33 mouse cellular contexts compared by ENCODE assay signal in genomic region chr11:109790221-109790620, GRCm38 (mm10). TPM values are rescaled to one million over a fixed set of nuclear protein-coding genes. Genes with fewer than 3 reads are reported as not detected.
"Had no signal": no experiment of that assay in that cellular context is flagged by ENCODE, and none has a peak within 500 bp of the region (broad histone marks: within the 10 kb centered on the region; RNA-seq: fewer than 3 reads in every experiment).

No protein-coding gene starts in this region.

- H3K9me3 ChIP-seq: heart, embryonic 10.5 days; hindbrain, embryonic 10.5 days; hindbrain, embryonic 12.5 days; kidney, embryonic 15.5 days; limb, embryonic 13.5 days; limb, embryonic 15.5 days; liver, embryonic 12.5 days had no signal

- H3K9ac ChIP-seq: heart, embryonic 12.5 days; hindbrain, embryonic 12.5 days; hindbrain, embryonic 14.5 days; kidney, embryonic 15.5 days; limb, embryonic 13.5 days; limb, embryonic 15.5 days; liver, embryonic 12.5 days; liver, embryonic 14.5 days had no signal

- H3K36me3 ChIP-seq: heart, embryonic 10.5 days; heart, embryonic 12.5 days; hindbrain, embryonic 10.5 days; hindbrain, embryonic 12.5 days; kidney, embryonic 15.5 days; limb, embryonic 13.5 days; limb, embryonic 15.5 days; liver, embryonic 12.5 days had no signal

- H3K4me3 ChIP-seq: gastrocnemius, adult 2 months; heart, embryonic 10.5 days; heart, embryonic 12.5 days; hindbrain, embryonic 10.5 days; hindbrain, embryonic 12.5 days; kidney, embryonic 15.5 days; layer of hippocampus, adult 2 months; limb, embryonic 13.5 days; limb, embryonic 15.5 days; liver, embryonic 12.5 days had no signal

- H3K27me3 ChIP-seq: heart, embryonic 12.5 days; hindbrain, embryonic 12.5 days; kidney, embryonic 15.5 days; limb, embryonic 13.5 days; limb, embryonic 15.5 days; liver, embryonic 12.5 days had no signal

- H3K4me2 ChIP-seq: heart, embryonic 12.5 days; hindbrain, embryonic 12.5 days; hindbrain, embryonic 14.5 days; kidney, embryonic 15.5 days; limb, embryonic 13.5 days; limb, embryonic 15.5 days; liver, embryonic 12.5 days had no signal

- H3K27ac ChIP-seq: gastrocnemius, adult 2 months; heart, embryonic 10.5 days; hindbrain, embryonic 10.5 days; hindbrain, embryonic 12.5 days; hindbrain, embryonic 14.5 days; kidney, embryonic 15.5 days; layer of hippocampus, adult 2 months; limb, embryonic 13.5 days; limb, embryonic 15.5 days; liver, embryonic 12.5 days; liver, embryonic 14.5 days had no signal

- H3K4me1 ChIP-seq: heart, embryonic 10.5 days; heart, embryonic 12.5 days; hindbrain, embryonic 10.5 days; hindbrain, embryonic 12.5 days; kidney, embryonic 15.5 days; limb, embryonic 13.5 days; limb, embryonic 15.5 days; liver, embryonic 12.5 days had no signal

- DNase-seq: gastrocnemius, adult 2 months; gastrocnemius, postnatal 10 days; gastrocnemius, postnatal 25 days; heart, adult 18-20 months; heart, postnatal 10 days; heart, postnatal 4 days; kidney, adult 11 months; kidney, adult 2 months; kidney, adult 9 months; kidney, postnatal 10 days; kidney, postnatal 25 days; kidney, postnatal 4 days; layer of hippocampus, adult 9-11 months; layer of hippocampus, postnatal 36 days; left cerebral cortex, postnatal 4 days had no signal

- ATAC-seq: hindbrain, embryonic 16.5 days; intestine, embryonic 16.5 days; liver, embryonic 12.5 days had no signal

RNA-seq across cellular contexts. Expression of gene 1700012B07Rik, which starts 37.6 kb away (rescaled TPM):
- polyA plus RNA-seq: heart, embryonic 10.5 days; heart, embryonic 12.5 days; heart, embryonic 14.5 days; heart, embryonic 16.5 days; hindbrain, embryonic 10.5 days; hindbrain, embryonic 12.5 days; hindbrain, embryonic 14.5 days; hindbrain, embryonic 16.5 days; intestine, embryonic 14.5 days; intestine, embryonic 16.5 days; kidney, adult 2 months; kidney, embryonic 15.5 days; limb, embryonic 11.5 days; limb, embryonic 13.5 days; limb, embryonic 15.5 days; liver, adult 2 months; liver, embryonic 12.5 days had no signal
